Mouse (Mus musculus): ENCODE measurements at regions not wholly inside any gene's neighbourhood (a gene's known extent, or its start where the extent isn't known, plus 50 kb on each side); places are given as distances from the start of the nearest gene placed in this dataset.

DNA sequence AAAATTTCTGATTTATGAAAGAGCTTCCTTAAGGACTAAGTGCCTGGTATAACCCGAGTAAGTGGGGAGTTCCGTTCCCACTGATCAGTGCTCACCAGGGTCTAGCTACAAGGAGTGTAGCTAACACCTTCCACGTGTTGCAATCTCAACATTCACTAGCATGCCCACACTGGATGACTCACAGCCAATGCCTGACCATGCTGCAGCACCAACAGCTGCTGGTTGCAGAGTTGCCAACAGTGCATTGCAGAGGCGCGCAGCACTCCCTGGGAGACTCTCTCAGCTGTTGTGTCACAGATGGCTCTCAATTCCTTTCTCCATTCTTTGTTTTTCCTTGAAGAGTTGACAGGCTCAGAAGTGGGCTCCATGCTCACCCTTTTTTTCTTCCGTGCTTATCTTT, 787.5 kb upstream of the Tenm3 start:
- DNase-seq (ENCODE audit: low read depth, low spot score): no peak

DNA sequence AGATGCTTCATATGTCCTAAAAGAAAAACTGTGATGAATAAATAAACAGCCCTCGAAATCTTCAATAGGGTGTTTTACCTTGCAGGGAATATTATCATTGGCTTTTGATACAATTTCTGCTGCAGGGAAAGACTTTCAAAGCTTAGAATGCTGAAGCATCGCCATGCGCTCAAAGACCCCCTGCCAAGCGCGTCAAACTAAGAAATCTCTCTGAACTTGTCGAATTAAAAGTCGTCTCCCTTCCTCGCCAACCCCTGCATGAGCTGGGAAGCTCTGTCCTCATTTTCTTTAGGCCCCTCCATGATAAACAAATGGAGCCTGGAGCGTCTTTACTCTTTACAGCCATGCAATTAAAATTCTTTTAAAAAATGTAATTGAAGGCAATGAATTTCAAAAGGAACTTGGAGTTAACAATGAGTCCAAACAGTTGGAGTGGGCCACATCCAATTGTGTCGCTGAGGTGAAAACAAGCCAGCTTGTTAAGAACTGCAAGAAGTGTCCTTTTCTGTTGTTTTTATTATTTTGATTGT, 784.3 kb upstream of the Tenm3 start:
- no peak for DNase-seq (ENCODE audit: low read depth, low spot score)

DNA sequence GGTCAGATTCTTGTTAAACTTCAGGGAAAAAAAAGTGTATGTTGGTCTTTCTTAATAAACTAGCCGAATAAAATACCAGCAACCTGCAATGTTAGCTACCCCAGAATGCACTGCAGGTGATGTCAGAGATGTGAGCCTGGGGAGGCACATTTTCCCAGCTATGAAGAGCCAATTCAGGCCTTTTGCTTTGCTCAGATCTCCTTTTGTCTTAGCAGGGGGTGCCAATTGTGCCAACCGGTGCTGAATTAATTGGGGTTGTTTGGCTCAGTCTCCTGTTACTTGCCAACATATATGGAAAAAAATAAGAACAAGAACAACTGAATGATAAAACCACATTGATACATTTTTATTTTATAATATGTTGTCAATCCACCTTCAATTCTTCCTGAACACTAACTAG, 751.8 kb upstream of the Tenm3 start:
- no peak for DNase-seq (ENCODE audit: low read depth, low spot score)

DNA sequence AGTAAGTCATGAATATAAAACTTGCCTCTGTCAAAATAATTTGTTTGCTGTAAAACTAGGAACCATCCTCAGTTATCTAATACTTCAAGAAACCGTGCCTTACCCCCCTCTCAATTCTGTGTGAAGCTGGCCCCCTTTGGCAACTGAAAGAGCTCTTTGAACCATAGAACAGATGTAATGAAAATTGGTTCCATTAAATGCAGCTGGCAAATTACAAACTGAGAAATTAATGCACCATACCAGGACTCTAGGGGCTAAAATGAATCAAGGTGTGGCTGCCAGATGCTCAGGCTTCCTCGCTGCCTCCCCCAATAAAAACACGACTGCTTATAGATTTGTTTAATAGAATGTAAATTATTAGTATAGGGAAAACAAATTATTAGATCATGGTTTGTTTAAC, 723.7 kb upstream of the Tenm3 start:
- DNase-seq (ENCODE audit: low read depth, low spot score): no peak

DNA sequence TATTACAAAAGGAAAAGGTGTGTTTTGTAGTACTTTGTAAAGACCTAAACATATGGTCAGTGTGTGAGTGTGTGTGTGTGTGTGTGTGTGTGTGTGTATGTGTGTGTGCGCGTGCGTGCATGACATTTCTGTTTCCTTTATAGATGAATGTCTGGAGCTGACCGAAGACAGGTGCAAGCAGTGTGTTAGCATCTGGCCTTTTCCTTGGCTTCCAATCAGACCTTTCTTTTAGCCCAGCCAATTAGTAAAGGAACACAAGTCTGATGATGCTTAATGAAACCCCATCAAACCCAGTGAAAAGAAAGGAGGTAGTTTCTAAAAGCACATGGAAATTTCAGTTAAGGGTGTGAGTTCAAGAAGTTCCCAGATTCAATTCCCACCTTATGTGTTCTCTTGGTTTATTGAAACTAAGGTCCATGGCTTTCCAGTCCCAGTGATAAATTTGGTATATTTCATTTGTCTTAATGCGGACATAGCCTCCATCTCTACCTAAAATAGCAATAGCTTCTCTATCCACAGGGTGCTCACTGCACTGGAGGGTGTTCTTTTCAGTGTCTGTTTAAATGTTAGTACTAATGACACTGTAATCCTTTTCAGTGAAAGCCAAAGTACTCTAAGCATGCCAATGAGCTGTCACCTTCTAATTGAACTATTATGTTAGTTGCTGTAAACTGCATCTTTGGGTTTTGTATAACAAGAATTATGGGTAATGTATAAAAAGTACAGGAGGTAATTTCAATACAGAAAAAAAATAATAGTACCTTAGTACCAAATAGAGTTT, 719.9 kb upstream of the Tenm3 start:
- no peak for DNase-seq (ENCODE audit: low read depth, low spot score)

DNA sequence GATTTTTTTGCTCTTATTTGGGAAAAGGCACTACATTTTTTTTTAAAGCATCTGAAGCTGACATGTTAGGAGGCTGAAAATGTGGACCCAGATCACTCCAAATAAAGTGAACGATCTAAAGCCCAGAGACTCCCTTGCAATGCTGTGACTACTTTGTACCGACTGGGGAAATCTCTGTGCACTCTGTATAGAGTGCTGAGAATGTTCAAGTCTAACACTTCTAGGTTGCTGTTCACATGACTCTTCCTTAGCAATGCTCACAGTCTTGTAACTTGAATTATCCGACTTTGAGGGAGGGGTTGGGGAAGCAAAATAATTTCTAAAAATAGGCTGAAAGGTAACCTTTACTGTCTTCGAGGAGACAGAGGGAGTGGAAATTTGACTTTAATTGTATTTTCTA, 719.2 kb upstream of the Tenm3 start:
- DNase-seq (ENCODE audit: low read depth, low spot score): no peak

DNA sequence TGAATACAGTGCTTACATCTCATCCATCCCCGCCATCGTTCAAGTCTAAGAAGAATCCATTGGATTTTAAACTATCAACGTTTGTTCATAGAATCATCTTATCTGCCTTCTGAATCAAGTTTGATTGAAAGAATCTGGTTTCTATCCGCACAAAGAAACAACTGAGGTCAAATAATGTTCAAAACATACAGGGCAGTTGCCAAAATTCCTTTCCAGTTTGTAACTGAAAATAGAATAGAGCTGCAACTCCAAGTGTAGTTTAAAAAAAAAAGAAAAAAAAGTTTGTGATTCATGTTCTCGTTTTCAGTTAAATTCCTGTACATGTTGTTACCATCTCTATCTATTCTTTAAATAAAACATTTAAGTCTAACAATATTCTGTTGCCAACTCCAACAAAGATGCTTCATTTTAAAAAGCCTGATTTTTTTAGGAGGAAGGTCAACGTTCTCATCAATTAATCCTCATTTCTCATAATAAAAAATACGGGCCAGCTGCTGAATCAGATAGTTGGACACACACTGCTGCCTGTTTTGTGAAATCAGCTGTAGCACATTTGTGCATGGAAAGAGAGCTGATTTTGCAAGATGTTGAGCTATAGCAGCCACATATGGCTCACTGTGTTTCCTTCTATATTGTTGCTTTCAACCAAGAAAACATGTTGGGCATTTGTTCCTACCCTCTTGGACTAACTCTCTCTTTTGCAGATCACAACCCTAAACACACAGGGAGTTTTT, 712.1 kb upstream of the Tenm3 start:
- no peak for DNase-seq (ENCODE audit: low read depth, low spot score)

DNA sequence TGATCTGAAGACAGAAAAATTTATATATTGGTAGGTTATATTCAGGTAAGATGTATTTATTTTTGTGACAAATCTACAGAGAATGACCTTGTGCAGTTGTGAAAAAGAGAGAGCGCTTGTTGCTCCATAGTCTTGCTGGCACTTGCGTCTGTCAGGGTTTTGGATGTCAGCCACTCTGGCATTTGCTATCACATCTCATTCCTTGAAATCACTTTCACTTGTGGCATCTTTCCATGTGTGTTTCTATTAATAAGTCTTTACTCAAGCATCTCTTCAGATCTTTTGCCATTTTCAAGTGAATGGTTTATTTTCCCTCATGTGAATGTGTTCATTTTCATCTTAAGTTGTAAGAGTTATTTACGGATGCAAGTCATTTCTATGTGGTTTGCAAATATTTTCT, 709.4 kb upstream of the Tenm3 start:
- no peak for DNase-seq (ENCODE audit: low read depth, low spot score)

DNA sequence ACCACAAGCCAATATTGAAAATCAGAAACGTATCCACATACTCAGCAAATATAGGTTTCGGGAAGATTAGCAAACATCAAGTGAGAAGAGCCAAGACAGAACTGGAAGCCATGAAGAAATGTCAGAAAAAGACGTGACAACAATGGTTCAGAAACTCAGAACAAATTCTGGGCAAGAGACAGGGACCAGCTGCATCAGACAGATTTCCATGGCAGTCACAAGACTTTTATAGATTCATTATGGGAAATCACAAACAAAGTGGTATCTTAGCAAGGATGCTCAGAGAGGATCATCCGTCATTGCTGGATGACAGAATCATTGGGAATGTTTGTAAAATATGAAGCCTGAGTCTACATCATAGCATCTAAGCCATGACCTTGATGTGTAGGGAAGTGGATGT, 699.6 kb upstream of the Tenm3 start:
- DNase-seq (ENCODE audit: low read depth, low spot score): no peak

DNA sequence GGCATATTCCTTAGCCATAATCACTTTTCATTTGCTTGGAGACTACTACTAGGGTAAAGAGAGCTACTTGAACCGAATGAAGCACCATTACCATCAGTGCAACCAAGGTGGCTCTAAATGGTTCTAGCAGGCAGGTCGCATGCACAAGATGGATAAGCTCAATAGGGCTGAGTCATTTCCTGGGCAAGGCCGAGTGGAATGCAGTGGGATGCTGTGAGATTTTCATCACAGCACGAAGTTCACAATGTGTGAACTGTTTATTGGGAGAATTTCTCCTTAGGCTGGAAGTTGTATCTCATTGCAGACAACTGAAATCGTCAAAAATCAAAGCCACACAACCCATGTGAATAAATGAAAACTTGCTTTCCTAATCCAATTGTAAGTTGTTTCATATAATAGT, 697.6 kb upstream of the Tenm3 start:
- DNase-seq (ENCODE audit: low read depth, low spot score): no peak

DNA sequence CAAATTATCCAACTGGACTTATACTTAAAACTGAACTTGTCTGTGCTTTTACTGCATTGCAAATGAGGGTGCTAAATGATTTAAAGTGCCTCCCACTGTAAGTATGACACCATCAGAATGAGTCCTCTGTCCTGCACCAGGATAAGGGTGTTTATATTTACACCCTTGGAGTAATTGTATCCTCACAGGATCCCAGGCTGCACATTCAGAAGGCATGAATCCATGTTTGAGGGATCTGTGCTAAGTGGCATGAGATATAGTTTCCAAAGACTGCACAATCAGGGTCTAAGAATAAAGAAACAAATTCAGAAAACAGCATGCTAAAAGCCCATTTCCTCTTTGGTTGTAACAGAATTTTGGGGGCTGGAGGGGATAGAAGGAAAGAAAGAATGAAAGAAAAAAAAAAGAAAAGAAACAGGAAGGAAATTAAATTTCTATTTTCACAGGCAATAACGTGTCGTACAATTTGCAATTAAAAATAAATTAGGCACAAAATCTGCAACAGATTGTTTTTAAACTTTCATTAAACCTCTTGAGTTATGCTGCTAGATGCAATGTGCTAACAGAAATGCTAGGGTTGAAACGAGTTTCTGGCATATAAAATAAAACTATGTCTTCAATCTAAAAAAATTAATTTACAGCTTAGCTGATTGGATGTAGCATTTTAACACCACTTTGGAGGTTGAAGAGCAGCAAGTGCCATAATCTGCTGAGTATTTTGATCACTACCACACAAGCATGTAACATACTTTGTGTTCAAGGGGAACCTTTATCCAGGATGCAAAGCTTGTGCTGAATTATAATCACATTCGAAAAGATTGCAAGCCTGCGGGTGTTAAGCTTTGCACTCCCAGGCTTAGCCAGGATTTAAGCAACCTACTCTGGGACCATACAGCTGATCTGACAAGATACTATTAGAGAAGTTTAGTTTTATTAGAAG, 689.9 kb upstream of the Tenm3 start:
- no peak for DNase-seq (ENCODE audit: low read depth, low spot score)

DNA sequence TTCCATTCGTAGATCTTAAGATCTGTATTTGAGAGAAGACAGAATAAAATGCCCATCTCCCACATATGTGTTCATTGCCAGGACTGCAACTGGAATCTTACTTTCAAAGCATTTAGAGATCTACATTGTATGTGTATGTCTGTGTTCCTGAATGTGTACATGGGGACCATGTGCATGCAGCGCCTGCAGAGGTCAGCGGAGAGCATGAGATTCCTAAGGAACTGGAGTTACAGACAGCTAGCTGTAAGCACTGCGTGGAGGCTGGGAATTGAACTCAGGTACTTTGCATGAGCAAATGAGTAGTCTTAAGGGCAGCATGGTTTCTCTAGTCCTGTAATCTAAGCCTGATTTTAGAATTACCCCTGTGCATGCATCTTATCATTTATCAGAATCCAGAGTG, 685.5 kb upstream of the Tenm3 start:
- DNase-seq (ENCODE audit: low read depth, low spot score): no peak

DNA sequence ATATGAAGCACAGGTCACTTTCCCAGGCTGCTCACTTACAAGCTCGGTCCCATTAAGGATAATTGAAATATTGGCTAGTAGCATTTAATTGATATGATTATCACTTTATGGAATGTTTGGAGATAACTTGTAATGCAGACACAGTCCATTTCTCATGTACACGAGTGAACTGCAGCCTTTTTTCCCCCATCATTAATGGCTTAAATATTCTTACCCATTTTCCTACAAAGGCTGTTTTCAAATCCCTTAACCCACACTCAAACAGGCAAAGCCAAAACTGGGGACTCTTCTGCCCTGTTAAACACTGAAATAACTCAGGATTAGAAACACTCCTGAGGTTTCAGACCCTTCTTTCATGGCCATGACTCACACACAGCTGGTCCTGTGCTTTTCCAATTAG, 649.2 kb upstream of the Tenm3 start:
- DNase-seq (ENCODE audit: low read depth, low spot score): no peak

DNA sequence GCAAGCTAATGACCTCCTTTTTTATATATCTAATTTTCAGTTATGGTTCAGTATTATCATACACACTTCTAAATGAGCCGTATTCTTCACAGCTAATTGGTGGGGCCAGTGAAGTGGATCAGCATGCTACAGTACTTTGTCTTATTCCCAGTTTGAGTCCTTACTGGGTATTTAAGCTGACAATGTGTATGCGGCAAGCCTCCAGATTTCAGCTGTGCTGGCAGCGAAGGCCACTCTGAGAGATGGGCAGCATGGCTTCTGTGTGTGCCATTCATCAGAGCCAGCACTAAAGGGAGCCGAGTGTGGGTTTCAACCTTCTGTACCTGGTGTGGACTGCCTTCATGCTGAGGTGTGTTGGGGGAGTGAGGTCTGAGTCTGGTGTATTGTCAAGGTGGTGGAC, 641.5 kb upstream of the Tenm3 start:
- no peak for DNase-seq (ENCODE audit: low read depth, low spot score)

DNA sequence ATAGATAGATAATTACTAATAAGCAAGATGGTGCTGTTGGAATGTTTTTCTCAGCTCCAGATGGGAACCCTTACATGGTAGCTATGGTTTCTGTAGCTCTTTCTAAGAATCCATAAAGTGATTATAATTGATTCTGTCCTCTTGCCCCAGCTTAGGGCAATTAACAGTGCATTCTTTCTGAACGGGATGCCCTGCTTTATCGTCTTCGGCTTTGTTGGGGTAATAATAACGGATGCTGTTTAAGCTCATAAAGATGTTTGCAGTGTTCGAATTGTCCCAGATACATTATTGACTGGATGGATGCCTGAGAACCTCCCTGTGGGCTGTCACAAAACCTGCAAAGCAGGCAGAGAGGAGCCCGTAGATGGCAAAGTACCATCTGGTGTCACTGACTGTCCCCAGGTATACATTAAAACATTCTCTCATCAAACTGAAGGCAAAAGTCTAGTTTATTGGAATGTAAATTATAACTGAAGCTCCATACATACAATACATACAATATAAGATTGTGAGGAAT, 637.8 kb upstream of the Tenm3 start:
- DNase-seq (ENCODE audit: low read depth, low spot score): no peak

DNA sequence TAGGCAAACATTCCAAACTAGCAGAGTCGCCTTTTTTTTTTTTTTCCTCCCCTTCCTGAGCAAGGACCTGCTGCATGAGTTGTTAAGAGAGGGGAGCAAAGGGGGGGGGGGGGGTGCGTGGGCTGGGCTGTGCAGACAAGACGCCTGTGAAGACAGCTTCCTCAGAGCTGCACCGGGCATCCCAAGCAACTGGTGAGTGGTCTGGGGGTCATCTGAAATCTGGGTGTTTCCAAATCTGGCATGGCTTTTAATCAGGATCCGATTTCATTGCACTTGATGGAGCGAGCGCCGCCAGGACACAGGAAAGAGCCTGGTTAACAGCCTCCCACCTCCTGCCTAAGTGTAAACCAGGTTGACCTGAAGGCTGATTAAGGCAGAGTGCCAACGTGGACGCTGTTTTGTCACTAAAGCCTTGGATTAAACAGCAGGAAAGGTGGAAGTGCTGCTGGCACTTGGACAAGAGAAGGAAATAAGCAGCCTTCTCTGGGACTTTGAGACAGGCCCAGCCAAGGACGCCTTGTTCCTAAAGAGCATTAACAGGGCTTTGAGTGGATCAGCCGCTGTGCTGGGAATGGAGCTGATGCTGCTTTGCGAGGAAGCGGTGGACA, 622.3 kb upstream of the Tenm3 start:
- DNase-seq (ENCODE audit: low read depth, low spot score): peak; percentile 36

DNA sequence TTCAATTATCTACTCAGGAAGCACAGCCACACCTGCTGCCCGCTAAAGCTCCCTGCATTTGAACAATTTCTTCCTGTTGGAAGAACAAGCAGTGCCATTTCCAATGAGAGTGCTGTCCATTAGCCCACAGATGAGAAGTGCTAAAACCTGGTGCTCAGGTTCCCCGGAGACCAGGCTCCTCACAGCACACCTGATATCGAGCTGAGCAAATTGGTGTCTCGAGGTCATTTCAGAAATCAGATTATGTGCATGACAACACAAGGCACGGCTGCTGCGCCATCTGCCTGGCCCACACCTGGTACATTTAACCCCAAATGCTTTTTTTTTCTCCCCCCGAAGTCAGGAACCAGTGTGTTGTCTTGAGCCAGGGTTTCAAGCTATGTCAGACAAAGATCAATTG, 621.3 kb upstream of the Tenm3 start:
- no peak for DNase-seq (ENCODE audit: low read depth, low spot score)

DNA sequence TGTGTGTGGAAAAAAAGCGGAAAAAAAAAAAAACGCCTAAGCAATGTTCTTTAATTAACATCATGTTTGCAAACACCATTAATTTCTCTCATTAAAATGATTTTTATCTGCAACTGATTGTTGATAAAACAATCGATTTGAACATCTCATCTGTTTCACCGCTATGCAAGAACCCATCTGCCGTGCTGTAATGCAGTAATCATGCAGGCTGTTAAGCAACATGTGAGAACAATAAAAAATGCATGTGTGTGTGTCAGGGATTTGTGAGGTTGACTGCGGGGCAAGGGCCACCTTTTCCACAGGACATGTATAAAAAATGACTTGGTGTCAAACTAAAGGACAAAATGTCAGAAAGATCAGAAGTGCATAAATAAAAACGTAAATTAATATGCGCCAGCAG, 618.9 kb upstream of the Tenm3 start:
- DNase-seq (ENCODE audit: low read depth, low spot score): peak; percentile 20

DNA sequence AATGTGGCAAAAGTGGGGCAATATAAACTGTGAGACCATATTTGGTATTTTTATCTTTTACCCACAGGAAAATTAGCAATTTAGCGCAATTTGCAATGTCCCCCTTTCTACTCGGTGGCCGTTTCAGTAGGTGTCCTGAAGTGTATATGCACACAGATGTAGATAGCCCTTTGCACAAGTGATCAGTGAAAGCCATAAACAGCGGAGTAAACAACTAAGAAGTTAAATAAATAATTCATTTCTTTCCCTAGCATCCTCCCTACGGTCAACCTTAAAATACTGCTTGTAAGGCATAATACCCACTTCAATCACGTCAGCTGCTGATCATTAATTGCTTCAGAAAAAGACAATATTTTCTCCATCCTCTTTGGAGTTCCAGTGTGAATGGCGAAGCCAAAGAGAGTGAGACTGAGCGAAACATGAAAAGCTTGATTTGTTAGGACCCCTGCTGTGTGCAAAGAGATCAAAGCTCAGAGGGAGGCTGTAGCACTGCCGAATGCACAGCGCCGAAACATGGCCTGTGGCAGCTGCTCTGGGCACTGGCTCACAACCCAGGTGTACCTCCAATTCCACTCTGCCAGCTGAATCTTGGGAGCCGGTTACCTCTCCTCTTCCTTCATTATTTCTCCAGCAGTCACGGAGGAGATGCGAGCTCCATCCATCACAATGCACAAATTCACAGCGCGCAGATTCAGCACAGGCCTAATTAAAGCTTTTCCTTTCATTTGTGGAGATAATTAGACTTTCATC, 618.1 kb upstream of the Tenm3 start:
- DNase-seq (ENCODE audit: low read depth, low spot score): peak; percentile 67

DNA sequence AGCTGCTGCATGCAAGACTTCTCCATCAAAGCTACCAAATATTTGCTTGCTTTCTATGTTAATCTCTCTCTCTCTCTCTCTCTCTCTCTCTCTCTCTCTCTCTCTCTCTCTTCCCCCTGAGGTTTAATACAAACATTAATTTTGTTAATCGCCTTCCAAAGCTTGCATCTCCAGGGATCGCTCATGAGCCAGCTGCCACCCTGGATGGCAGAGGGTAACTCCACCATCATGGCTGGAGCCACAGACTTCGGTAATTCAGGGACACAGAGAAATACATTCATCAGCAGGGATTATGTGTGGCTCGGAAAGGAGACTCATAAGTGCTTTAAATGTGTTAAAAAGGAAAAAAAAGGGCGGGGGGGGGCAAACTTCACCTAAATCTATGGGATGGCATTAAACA, 601.7 kb upstream of the Tenm3 start:
- no peak for DNase-seq (ENCODE audit: low read depth, low spot score)

DNA sequence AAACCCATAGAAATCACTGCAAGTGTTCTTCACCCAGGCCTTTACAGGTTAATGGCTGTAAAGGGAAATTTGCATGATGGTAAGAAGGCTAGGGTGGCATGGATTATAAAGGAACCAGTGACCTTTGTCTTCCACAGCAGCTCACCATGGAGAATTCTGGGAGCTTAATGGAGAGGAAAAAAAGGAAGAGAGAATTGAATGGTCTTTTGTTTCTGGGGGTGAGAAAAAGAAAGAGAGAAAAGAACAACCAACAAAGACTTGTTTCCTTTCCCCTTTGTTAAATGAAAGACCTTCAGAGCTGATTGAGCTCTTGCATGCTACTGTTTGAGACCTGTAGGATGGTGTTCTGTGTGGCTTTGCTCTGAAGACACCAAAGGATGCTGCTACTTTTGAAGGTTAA, 597.5 kb upstream of the Tenm3 start:
- DNase-seq (ENCODE audit: low read depth, low spot score): no peak
